Mouse (Mus musculus) heart, embryonic 13.5 days (tissue): ENCODE measurements around the gene C2cd4b. TPM values are rescaled to one million over a fixed set of nuclear protein-coding genes. Genes with fewer than 3 reads are reported as not detected.

Experiments
- ATAC-seq: fragments of 200-750 bp; cut with Nextera tagmentation; 2 replicates; pipeline ENCODE4 v1.8.0; 2017; ENCODE audit warnings: moderate TSS enrichment; ENCODE audit not compliant: insufficient number of reproducible peaks, low FRiP score, low TSS enrichment; ENCODE audit errors: extremely low read depth
- H3K27ac ChIP-seq: fragments of 300-500 bp; sonication (generic); replicated peaks from 2 replicates; pipeline ENCODE4 v1.5.1; 2015; ENCODE audit warnings: moderate library complexity, mild to moderate bottlenecking, inconsistent platforms
- H3K27me3 ChIP-seq: fragments of 300-500 bp; sonication (generic); replicated peaks from 2 replicates; pipeline ENCODE4 v1.6.1; 2015; ENCODE audit warnings: mild to moderate bottlenecking, inconsistent platforms
- H3K36me3 ChIP-seq: fragments of 300-500 bp; sonication (generic); 2 replicates; pipeline ENCODE4 v1.6.1; 2015; ENCODE audit warnings: mild to moderate bottlenecking, inconsistent platforms
- H3K4me1 ChIP-seq: fragments of 300-500 bp; sonication (generic); 2 replicates; pipeline ENCODE4 v1.6.1; 2015; ENCODE audit warnings: inconsistent platforms
- H3K4me2 ChIP-seq: fragments of 300-500 bp; sonication (generic); 2 replicates; pipeline ENCODE4 v1.6.1; 2015; ENCODE audit warnings: inconsistent platforms, mild to moderate bottlenecking, moderate library complexity
- H3K4me3 ChIP-seq: fragments of 300-500 bp; sonication (generic); 2 replicates; pipeline ENCODE4 v1.5.1; 2015; ENCODE audit warnings: moderate library complexity, mild to moderate bottlenecking, inconsistent platforms
- H3K9ac ChIP-seq: fragments of 300-500 bp; sonication (generic); 2 replicates; pipeline ENCODE4 v1.6.1; 2015; ENCODE audit warnings: inconsistent platforms, mild to moderate bottlenecking, moderate library complexity
- H3K9me3 ChIP-seq: fragments of 300-500 bp; sonication (generic); 2 replicates; pipeline ENCODE4 v1.6.1; 2016; ENCODE audit warnings: inconsistent platforms
- WGBS: fragments of 180-500 bp; shearing (Covaris S2); methylation state at CpG from one replicate; pipeline ENCODE4 v1.1.7; 2015; ENCODE audit warnings: mixed read lengths; 5-methylcytosine and 5-hydroxymethylcytosine counted together
- polyA plus RNA-seq: library from polyadenylated mRNA; unstranded; fragments of >200 nt; fragmentation: Nextera tagmentation; extraction: Ambion mirVana; gene quantifications from 2 replicates; pipeline ENCODE4 v1.2.1, GENCODE M21; 2015

The C2cd4b gene
- 0.71 and 1.1 TPM in 2 replicates for polyA plus RNA-seq

GRCm38 (mm10) chr9:67759163-67759955 lies at the start of gene C2cd4b:
Gene C2cd4b (plus strand): TSS chr9:67759437.
- peak; percentile 47; the same call in 1 of the 2 replicates for ATAC-seq

GRCm38 (mm10) chr9:67711051-67711877 lies 48.0 kb upstream of the C2cd4b start:
- 36% methylated on average over 15 of the region's 15 CpGs for WGBS
- no peaks in the 10 kb centered on the region for H3K4me1 ChIP-seq
- H3K36me3 ChIP-seq = no peaks in the 10 kb centered on the region
- no peak overlapping the region for H3K4me3 ChIP-seq
- H3K27me3 ChIP-seq = peaks cover 10% of the 10 kb centered on the region; the same call in 1 of the 2 replicates
- no peak for ATAC-seq
- H3K9ac ChIP-seq = no peak overlapping the region
- H3K27ac ChIP-seq = no peak overlapping the region
- H3K4me2 ChIP-seq = no peak overlapping the region
- H3K9me3 ChIP-seq = no peaks in the 10 kb centered on the region

More at GRCm38 (mm10) chr9:67759163-67759955, at the start of gene C2cd4b:
- Histone ChIP-seq H3K27ac (peak within 1 kb of the TSS; percentile 83), H3K4me3 (peak within 1 kb of the TSS; percentile 74), H3K9me3 (0 out of 2 replicates have a peak, but pooled peaks cover 6% of the 10 kb centered on the region), H3K27me3 (peaks cover 49% of the 10 kb centered on the region), H3K9ac (peak within 1 kb of the TSS; percentile 85), H3K4me1 (peaks cover 19% of the 10 kb centered on the region), H3K4me2 (peak within 1 kb of the TSS; percentile 93), H3K36me3 (no peaks in the 10 kb centered on the region)
- WGBS = 1% methylated on average over 49 of the region's 49 CpGs

- ATAC-seq = no peak
These were observed 47.1 kb upstream of the C2cd4b start for GRCm38 (mm10) chr9:67712146-67712545.

GRCm38 (mm10) chr9:67717081-67717480 lies 42.2 kb upstream of the C2cd4b start:
- 81% methylated on average over 3 of the region's 3 CpGs for WGBS
- Histone ChIP-seq H3K4me3 (no peak overlapping the region), H3K27me3 (0 out of 2 replicates have a peak, but pooled peaks cover 7% of the 10 kb centered on the region), H3K27ac (no peak overlapping the region), H3K9me3 (no peaks in the 10 kb centered on the region), H3K4me2 (no peak overlapping the region), H3K9ac (no peak overlapping the region), H3K36me3 (no peaks in the 10 kb centered on the region), H3K4me1 (no peaks in the 10 kb centered on the region)
- ATAC-seq = no peak

More at GRCm38 (mm10) chr9:67712146-67712545, 47.1 kb upstream of the C2cd4b start:
- Histone ChIP-seq H3K27ac (no peak overlapping the region), H3K27me3 (peaks cover 10% of the 10 kb centered on the region; the same call in 1 of the 2 replicates), H3K4me3 (no peak overlapping the region), H3K4me2 (no peak overlapping the region), H3K4me1 (no peaks in the 10 kb centered on the region), H3K36me3 (no peaks in the 10 kb centered on the region), H3K9me3 (no peaks in the 10 kb centered on the region), H3K9ac (no peak overlapping the region)
- 59% methylated on average over 9 of the region's 9 CpGs for WGBS

GRCm38 (mm10) chr9:67718596-67718995 lies 40.6 kb upstream of the C2cd4b start:
- Histone ChIP-seq H3K27me3 (0 out of 2 replicates have a peak, but pooled peaks cover 7% of the 10 kb centered on the region), H3K9ac (no peak overlapping the region), H3K36me3 (no peaks in the 10 kb centered on the region), H3K9me3 (no peaks in the 10 kb centered on the region), H3K4me2 (no peak overlapping the region), H3K4me3 (no peak overlapping the region), H3K4me1 (no peaks in the 10 kb centered on the region), H3K27ac (no peak overlapping the region)
- no peak for ATAC-seq
- WGBS = 47% methylated on average over 3 of the region's 3 CpGs

- Histone ChIP-seq H3K4me1 (no peaks in the 10 kb centered on the region), H3K27me3 (0 out of 2 replicates have a peak, but pooled peaks cover 7% of the 10 kb centered on the region), H3K9me3 (no peaks in the 10 kb centered on the region), H3K9ac (no peak overlapping the region), H3K4me3 (no peak overlapping the region), H3K36me3 (no peaks in the 10 kb centered on the region), H3K4me2 (no peak overlapping the region), H3K27ac (no peak overlapping the region)
- 58% methylated on average over 3 of the region's 3 CpGs for WGBS
- no peak for ATAC-seq
These were observed 39.1 kb upstream of the C2cd4b start for GRCm38 (mm10) chr9:67720150-67720549.

- Histone ChIP-seq H3K4me2 (no peak overlapping the region), H3K27ac (no peak overlapping the region), H3K9me3 (no peaks in the 10 kb centered on the region), H3K4me1 (no peaks in the 10 kb centered on the region), H3K4me3 (no peak overlapping the region), H3K27me3 (0 out of 2 replicates have a peak, but pooled peaks cover 7% of the 10 kb centered on the region), H3K9ac (no peak overlapping the region), H3K36me3 (no peaks in the 10 kb centered on the region)
- WGBS = 67% methylated on average over 8 of the region's 8 CpGs
- ATAC-seq = no peak
These were observed 36.9 kb upstream of the C2cd4b start for GRCm38 (mm10) chr9:67722378-67722777.

GRCm38 (mm10) chr9:67725196-67725595 lies 34.0 kb upstream of the C2cd4b start:
- no peak for ATAC-seq
- Histone ChIP-seq H3K4me2 (no peak overlapping the region), H3K27ac (no peak overlapping the region), H3K9me3 (no peaks in the 10 kb centered on the region), H3K4me1 (no peaks in the 10 kb centered on the region), H3K4me3 (no peak overlapping the region), H3K9ac (no peak overlapping the region), H3K27me3 (no peaks in the 10 kb centered on the region), H3K36me3 (no peaks in the 10 kb centered on the region)
- 55% methylated on average over 3 of the region's 3 CpGs for WGBS

- no peak for ATAC-seq
- Histone ChIP-seq H3K4me2 (no peak overlapping the region), H3K27ac (no peak overlapping the region), H3K27me3 (no peaks in the 10 kb centered on the region; the same call in 1 of the 2 replicates), H3K36me3 (no peaks in the 10 kb centered on the region), H3K4me3 (no peak overlapping the region), H3K9ac (no peak overlapping the region), H3K4me1 (no peaks in the 10 kb centered on the region), H3K9me3 (no peaks in the 10 kb centered on the region)
- WGBS = 91% methylated on average over 15 of the region's 15 CpGs
These were observed 25.5 kb upstream of the C2cd4b start for GRCm38 (mm10) chr9:67733716-67734115.

GRCm38 (mm10) chr9:67735426-67735825 lies 23.8 kb upstream of the C2cd4b start:
- no peak for ATAC-seq
- H3K27ac ChIP-seq = no peak overlapping the region
- H3K9me3 ChIP-seq = no peaks in the 10 kb centered on the region
- H3K4me3 ChIP-seq = no peak overlapping the region
- H3K4me2 ChIP-seq = no peak overlapping the region
- 41% methylated on average over 11 of the region's 11 CpGs for WGBS
- peaks cover 5% of the 10 kb centered on the region; the same call in 1 of the 2 replicates for H3K27me3 ChIP-seq
- H3K36me3 ChIP-seq = no peaks in the 10 kb centered on the region
- H3K9ac ChIP-seq = no peak overlapping the region
- H3K4me1 ChIP-seq = no peaks in the 10 kb centered on the region

GRCm38 (mm10) chr9:67741256-67741655 lies 18.0 kb upstream of the C2cd4b start:
- WGBS = 89% methylated on average over 2 of the region's 2 CpGs
- Histone ChIP-seq H3K4me1 (no peaks in the 10 kb centered on the region), H3K4me3 (no peak overlapping the region), H3K36me3 (no peaks in the 10 kb centered on the region), H3K9me3 (no peaks in the 10 kb centered on the region), H3K27ac (no peak overlapping the region), H3K27me3 (0 out of 2 replicates have a peak, but pooled peaks cover 5% of the 10 kb centered on the region), H3K9ac (no peak overlapping the region), H3K4me2 (no peak overlapping the region)
- ATAC-seq = no peak
